Mouse (Mus musculus) liver, embryonic 11.5 days (tissue): ENCODE measurements around the gene Psme3. TPM values are rescaled to one million over a fixed set of nuclear protein-coding genes. Genes with fewer than 3 reads are reported as not detected.

Experiments
- ATAC-seq: fragments of 200-750 bp; cut with Nextera tagmentation; replicated peaks from 2 replicates; pipeline ENCODE4 v1.8.0; 2017; ENCODE audit warnings: moderate number of reproducible peaks, mild to moderate bottlenecking, moderate TSS enrichment, moderate library complexity; ENCODE audit not compliant: low FRiP score
- DNase-seq: peaks from one replicate; pipeline ENCODE4 v3.0.0-alpha.2; 2017; ENCODE audit warnings: low spot score
- H3K27ac ChIP-seq: fragments of 300-500 bp; sonication (generic); 2 replicates; pipeline ENCODE4 v1.5.1; 2014; ENCODE audit warnings: mild to moderate bottlenecking, low read depth, low read length, control low read depth
- H3K27me3 ChIP-seq: fragments of 300-500 bp; sonication (generic); replicated peaks from 2 replicates; pipeline ENCODE4 v1.6.1; 2014; ENCODE audit warnings: low read length, mixed read lengths; ENCODE audit not compliant: control insufficient read depth, insufficient read depth
- H3K36me3 ChIP-seq: fragments of 300-500 bp; sonication (generic); 2 replicates; pipeline ENCODE4 v1.6.1; 2014; ENCODE audit warnings: mild to moderate bottlenecking, low read length, moderate library complexity, mixed read lengths; ENCODE audit not compliant: control insufficient read depth, insufficient read depth
- H3K4me1 ChIP-seq: fragments of 300-500 bp; sonication (generic); replicated peaks from 2 replicates; pipeline ENCODE4 v1.6.1; 2014; ENCODE audit warnings: low read length, mixed read lengths; ENCODE audit not compliant: control insufficient read depth, insufficient read depth
- H3K4me2 ChIP-seq: fragments of 300-500 bp; sonication (generic); 2 replicates; pipeline ENCODE4 v1.6.1; 2014; ENCODE audit warnings: mild to moderate bottlenecking, control low read depth, moderate library complexity
- H3K4me3 ChIP-seq: fragments of 300-500 bp; sonication (generic); 2 replicates; pipeline ENCODE4 v1.5.1; 2014; ENCODE audit warnings: low read depth, low read length, control low read depth
- H3K9ac ChIP-seq: fragments of 300-500 bp; sonication (generic); 2 replicates; pipeline ENCODE4 v1.6.1; 2014; ENCODE audit warnings: low read depth, low read length, control low read depth
- H3K9me3 ChIP-seq: fragments of 300-500 bp; sonication (generic); 2 replicates; pipeline ENCODE4 v1.6.1; 2016; ENCODE audit warnings: low read length, inconsistent platforms, mixed read lengths; ENCODE audit not compliant: control insufficient read depth
- WGBS: fragments of 180-500 bp; shearing (Covaris S2); extraction: QIAGEN DNeasy Blood & Tissue Kit; methylation state at CpG from one replicate; pipeline ENCODE4 v1.1.7; 2014; 5-methylcytosine and 5-hydroxymethylcytosine counted together
- microRNA-seq: library from miRNA; unstranded; fragments of <30 nt; microRNA quantifications from one replicate; pipeline ENCODE4, GENCODE M21; 2017; ENCODE audit warnings: borderline number of aligned reads
- polyA plus RNA-seq: library from polyadenylated mRNA; unstranded; fragments of >200 nt; fragmentation: Nextera tagmentation; extraction: Ambion mirVana; gene quantifications from 2 replicates; pipeline ENCODE4 v1.2.1, GENCODE M21; 2014

Gene Psme3
- polyA plus RNA-seq, 1 experiment from 2014 or later: 201 TPM

GRCm38 (mm10) chr11:101370141-101370540 is 54.1 kb downstream of the Psme3 start:
- no peak for DNase-seq
- Histone ChIP-seq H3K36me3 (no peaks in the 10 kb centered on the region), H3K27me3 (no peaks in the 10 kb centered on the region), H3K4me3 (no peak overlapping the region), H3K27ac (no peak overlapping the region), H3K4me2 (no peak overlapping the region), H3K4me1 (no peaks in the 10 kb centered on the region), H3K9ac (no peak overlapping the region), H3K9me3 (no peaks in the 10 kb centered on the region)
- WGBS: 68% methylated on average over 5 of the region's 5 CpGs
- no peak for ATAC-seq

Small RNA genes lying within 50 kb of the gene (microRNA-seq; reads per million reads assigned to microRNA genes)
- gene Gm25593: not detected

Other genes with a start within 250 kb of the Psme3 start
- 7.7 and 8.0 TPM in 2 replicates for gene Naglu, start 246.2 kb upstream of the Psme3 start, polyA plus RNA-seq
- gene Hsd17b1, start 237.8 kb upstream of the Psme3 start, polyA plus RNA-seq: 0.12 and 0.27 TPM in 2 replicates
- gene Coasy, start 233.6 kb upstream of the Psme3 start, polyA plus RNA-seq: 43.3 and 45.8 TPM in 2 replicates
- gene Mlx, start 228.9 kb upstream of the Psme3 start, polyA plus RNA-seq: 45.3 and 45.6 TPM in 2 replicates
- gene Psmc3ip, start 220.8 kb upstream of the Psme3 start, polyA plus RNA-seq: 40.7 and 42.8 TPM in 2 replicates
- gene Retreg3, start 196.3 kb upstream of the Psme3 start, polyA plus RNA-seq: 11.5 and 12.2 TPM in 2 replicates
- 82.3 and 85.3 TPM in 2 replicates for gene Tubg1, start 196.3 kb upstream of the Psme3 start, polyA plus RNA-seq
- 1.3 and 1.8 TPM in 2 replicates for gene Tubg2, start 160.3 kb upstream of the Psme3 start, polyA plus RNA-seq
- 0.34 and 0.40 TPM in 2 replicates for gene Cntnap1, start 145.7 kb upstream of the Psme3 start, polyA plus RNA-seq
- gene Plekhh3, start 144.9 kb upstream of the Psme3 start, polyA plus RNA-seq: 3.4 and 3.8 TPM in 2 replicates
- 0.10 TPM in 1 of 2 replicates, not detected in the other for gene Ccr10, start 140.8 kb upstream of the Psme3 start, polyA plus RNA-seq
- 11.8 and 12.4 TPM in 2 replicates for gene Ezh1, start 89.8 kb upstream of the Psme3 start, polyA plus RNA-seq
- gene Ramp2, start 70.2 kb upstream of the Psme3 start, polyA plus RNA-seq: 62.4 and 64.2 TPM in 2 replicates
- 158 and 163 TPM in 2 replicates for gene Vps25, start 62.5 kb upstream of the Psme3 start, polyA plus RNA-seq
- 18.5 and 19.7 TPM in 2 replicates for gene Wnk4, start 55.6 kb upstream of the Psme3 start, polyA plus RNA-seq
- gene Cntd1, start 37.2 kb upstream of the Psme3 start, polyA plus RNA-seq: 1.2 and 1.4 TPM in 2 replicates
- 190 and 197 TPM in 2 replicates for gene Coa3, start 37.1 kb upstream of the Psme3 start, polyA plus RNA-seq
- 134 and 148 TPM in 2 replicates for gene Becn1, start 13.9 kb upstream of the Psme3 start, polyA plus RNA-seq
- 2.9 and 3.2 TPM in 2 replicates for gene Aoc2, start 8.8 kb downstream of the Psme3 start, polyA plus RNA-seq
- 0.08 TPM in 1 of 2 replicates, not detected in the other for gene Aoc3, start 14.4 kb downstream of the Psme3 start, polyA plus RNA-seq
- not detected in 2 replicates for gene G6pc, start 51.3 kb downstream of the Psme3 start, polyA plus RNA-seq
- 92.3 and 94.0 TPM in 2 replicates for gene Aarsd1, start 101.4 kb downstream of the Psme3 start, polyA plus RNA-seq
- 8.7 and 9.2 TPM in 2 replicates for gene Gm27029, start 108.6 kb downstream of the Psme3 start, polyA plus RNA-seq
- 12.6 and 13.4 TPM in 2 replicates for gene Rundc1, start 108.9 kb downstream of the Psme3 start, polyA plus RNA-seq
- gene Ptges3l, start 109.1 kb downstream of the Psme3 start, polyA plus RNA-seq: 3.2 and 5.0 TPM in 2 replicates
- gene Rpl27, start 126.1 kb downstream of the Psme3 start, polyA plus RNA-seq: 553 and 579 TPM in 2 replicates
- 31.2 and 34.6 TPM in 2 replicates for gene Ifi35, start 132.2 kb downstream of the Psme3 start, polyA plus RNA-seq
- gene Rnd2, start 148.8 kb downstream of the Psme3 start, polyA plus RNA-seq: 3.7 and 5.4 TPM in 2 replicates
- 16.8 and 19.5 TPM in 2 replicates for gene Vat1, start 150.0 kb downstream of the Psme3 start, polyA plus RNA-seq
- gene Brca1, start 235.7 kb downstream of the Psme3 start, polyA plus RNA-seq: 19.6 and 22.1 TPM in 2 replicates
- gene Nbr1, start 235.9 kb downstream of the Psme3 start, polyA plus RNA-seq: 52.7 and 55.7 TPM in 2 replicates